Mouse (Mus musculus): ENCODE data around the gene Tmem170. TPM values are rescaled to one million over a fixed set of nuclear protein-coding genes. Genes with fewer than 3 reads are reported as not detected.

Gene Tmem170
- polyA plus RNA-seq (2014; fragmentation: Nextera tagmentation; extraction: Ambion mirVana): 8.5 and 11.1 TPM in 2 replicates

- H3K4me2 ChIP-seq (ENCODE audit: low read depth, low read length, severe bottlenecking): peak within 1 kb of the TSS; percentile 84
- peak within 1 kb of the TSS; percentile 55 for H3K4me3 ChIP-seq (ENCODE audit: low read depth, low read length)
- H3K9me3 ChIP-seq (ENCODE audit: control insufficient read depth, low read length): no peaks in the 10 kb centered on the region
- DNase-seq (ENCODE audit: low spot score) (peak; percentile 98), ATAC-seq (replicated peaks; ENCODE audit: low FRiP score) (peak; percentile 99)
- H3K9ac ChIP-seq (ENCODE audit: low read length): peak within 1 kb of the TSS; percentile 48
- WGBS: under 1% methylated on average over 47 of the region's 53 CpGs
- H3K36me3 ChIP-seq (ENCODE audit: control insufficient read depth, insufficient read depth, low read length): no peaks in the 10 kb centered on the region
- no peaks in the 10 kb centered on the region for H3K27me3 ChIP-seq (ENCODE audit: control insufficient read depth, insufficient read depth, low read length)
- H3K4me1 ChIP-seq (replicated peaks; ENCODE audit: control insufficient read depth, insufficient read depth, low read length): no peaks in the 10 kb centered on the region
- no peak within 1 kb of the TSS for H3K27ac ChIP-seq (ENCODE audit: low read depth, low read length)
These were observed at the start of gene Tmem170 for GRCm38 (mm10) chr8:111876355-111876948. Gene Tmem170, minus strand, starts transcription at chr8:111876750.

GRCm38 (mm10) chr8:111924976-111925375 is 48.4 kb upstream of the Tmem170 start:
- H3K36me3 ChIP-seq (ENCODE audit: control insufficient read depth, insufficient read depth, low read length): no peaks in the 10 kb centered on the region
- H3K4me1 ChIP-seq (replicated peaks; ENCODE audit: control insufficient read depth, insufficient read depth, low read length): no peaks in the 10 kb centered on the region
- no peaks in the 10 kb centered on the region for H3K27me3 ChIP-seq (ENCODE audit: control insufficient read depth, insufficient read depth, low read length)
- no peak for ATAC-seq (replicated peaks; ENCODE audit: low FRiP score)
- no peak overlapping the region for H3K4me2 ChIP-seq (ENCODE audit: low read depth, low read length, severe bottlenecking)
- no peak overlapping the region for H3K4me3 ChIP-seq (ENCODE audit: low read depth, low read length)
- H3K9ac ChIP-seq (ENCODE audit: low read length): no peak overlapping the region
- WGBS: 84% methylated on average over 7 of the region's 7 CpGs
- H3K9me3 ChIP-seq (ENCODE audit: control insufficient read depth, low read length): no peaks in the 10 kb centered on the region
- H3K27ac ChIP-seq (ENCODE audit: low read depth, low read length): no peak overlapping the region
- no peak for DNase-seq (ENCODE audit: low spot score)

GRCm38 (mm10) chr8:111923383-111923804 is 46.8 kb upstream of the Tmem170 start:
- Histone ChIP-seq H3K4me3 (ENCODE audit: low read depth, low read length) (no peak overlapping the region), H3K27me3 (ENCODE audit: control insufficient read depth, insufficient read depth, low read length) (no peaks in the 10 kb centered on the region), H3K36me3 (ENCODE audit: control insufficient read depth, insufficient read depth, low read length) (no peaks in the 10 kb centered on the region), H3K9ac (ENCODE audit: low read length) (no peak overlapping the region), H3K4me1 (replicated peaks; ENCODE audit: control insufficient read depth, insufficient read depth, low read length) (no peaks in the 10 kb centered on the region), H3K4me2 (ENCODE audit: low read depth, low read length, severe bottlenecking) (no peak overlapping the region), H3K9me3 (ENCODE audit: control insufficient read depth, low read length) (no peaks in the 10 kb centered on the region), H3K27ac (ENCODE audit: low read depth, low read length) (no peak overlapping the region)
- WGBS: 31% methylated on average over 10 of the region's 10 CpGs
- DNase-seq (ENCODE audit: low spot score) (no peak), ATAC-seq (replicated peaks; ENCODE audit: low FRiP score) (no peak)

GRCm38 (mm10) chr8:111920971-111921370 is 44.4 kb upstream of the Tmem170 start:
- no peaks in the 10 kb centered on the region for H3K36me3 ChIP-seq (ENCODE audit: control insufficient read depth, insufficient read depth, low read length)
- 89% methylated on average over 4 of the region's 4 CpGs for WGBS
- DNase-seq (ENCODE audit: low spot score) (no peak), ATAC-seq (replicated peaks; ENCODE audit: low FRiP score) (no peak)
- no peaks in the 10 kb centered on the region for H3K4me1 ChIP-seq (replicated peaks; ENCODE audit: control insufficient read depth, insufficient read depth, low read length)
- no peak overlapping the region for H3K4me2 ChIP-seq (ENCODE audit: low read depth, low read length, severe bottlenecking)
- no peak overlapping the region for H3K9ac ChIP-seq (ENCODE audit: low read length)
- no peak overlapping the region for H3K4me3 ChIP-seq (ENCODE audit: low read depth, low read length)
- H3K27me3 ChIP-seq (ENCODE audit: control insufficient read depth, insufficient read depth, low read length): no peaks in the 10 kb centered on the region
- no peak overlapping the region for H3K27ac ChIP-seq (ENCODE audit: low read depth, low read length)
- H3K9me3 ChIP-seq (ENCODE audit: control insufficient read depth, low read length): no peaks in the 10 kb centered on the region

- Histone ChIP-seq H3K4me2 (ENCODE audit: low read depth, low read length, severe bottlenecking) (no peak overlapping the region), H3K9ac (ENCODE audit: low read length) (no peak overlapping the region), H3K27me3 (ENCODE audit: control insufficient read depth, insufficient read depth, low read length) (no peaks in the 10 kb centered on the region), H3K4me1 (replicated peaks; ENCODE audit: control insufficient read depth, insufficient read depth, low read length) (no peaks in the 10 kb centered on the region), H3K9me3 (ENCODE audit: control insufficient read depth, low read length) (no peaks in the 10 kb centered on the region), H3K4me3 (ENCODE audit: low read depth, low read length) (no peak overlapping the region), H3K27ac (ENCODE audit: low read depth, low read length) (no peak overlapping the region), H3K36me3 (ENCODE audit: control insufficient read depth, insufficient read depth, low read length) (no peaks in the 10 kb centered on the region)
- DNase-seq (ENCODE audit: low spot score): no peak
- WGBS: 88% methylated on average over 2 of the region's 2 CpGs
- no peak for ATAC-seq (replicated peaks; ENCODE audit: low FRiP score)
These were observed 43.1 kb upstream of the Tmem170 start for GRCm38 (mm10) chr8:111919663-111920062.

- Histone ChIP-seq H3K4me1 (replicated peaks; ENCODE audit: control insufficient read depth, insufficient read depth, low read length) (peaks cover 3% of the 10 kb centered on the region; the same call in 1 of the 2 replicates), H3K9me3 (ENCODE audit: control insufficient read depth, low read length) (no peaks in the 10 kb centered on the region), H3K36me3 (ENCODE audit: control insufficient read depth, insufficient read depth, low read length) (no peaks in the 10 kb centered on the region), H3K9ac (ENCODE audit: low read length) (no peak overlapping the region), H3K4me3 (ENCODE audit: low read depth, low read length) (no peak overlapping the region), H3K27me3 (ENCODE audit: control insufficient read depth, insufficient read depth, low read length) (peaks cover 7% of the 10 kb centered on the region), H3K4me2 (ENCODE audit: low read depth, low read length, severe bottlenecking) (no peak overlapping the region), H3K27ac (ENCODE audit: low read depth, low read length) (no peak overlapping the region)
- 42% methylated on average over 12 of the region's 12 CpGs for WGBS
- ATAC-seq (replicated peaks; ENCODE audit: low FRiP score) (peak; percentile 18; the same call in 1 of the 2 replicates), DNase-seq (ENCODE audit: low spot score) (peak; percentile 62)
These were observed 36.4 kb upstream of the Tmem170 start for GRCm38 (mm10) chr8:111912860-111913432.

GRCm38 (mm10) chr8:111911572-111911971 is 35.0 kb upstream of the Tmem170 start:
- WGBS: 48% methylated on average over 7 of the region's 7 CpGs
- Histone ChIP-seq H3K9ac (ENCODE audit: low read length) (no peak overlapping the region), H3K4me2 (ENCODE audit: low read depth, low read length, severe bottlenecking) (no peak overlapping the region), H3K27ac (ENCODE audit: low read depth, low read length) (no peak overlapping the region), H3K4me3 (ENCODE audit: low read depth, low read length) (no peak overlapping the region), H3K36me3 (ENCODE audit: control insufficient read depth, insufficient read depth, low read length) (no peaks in the 10 kb centered on the region), H3K9me3 (ENCODE audit: control insufficient read depth, low read length) (no peaks in the 10 kb centered on the region), H3K4me1 (replicated peaks; ENCODE audit: control insufficient read depth, insufficient read depth, low read length) (peaks cover 3% of the 10 kb centered on the region; the same call in 1 of the 2 replicates), H3K27me3 (ENCODE audit: control insufficient read depth, insufficient read depth, low read length) (peaks cover 7% of the 10 kb centered on the region)
- ATAC-seq (replicated peaks; ENCODE audit: low FRiP score) (no peak), DNase-seq (ENCODE audit: low spot score) (no peak)

- peak; percentile 64 for DNase-seq (ENCODE audit: low spot score)
- Histone ChIP-seq H3K4me1 (replicated peaks; ENCODE audit: control insufficient read depth, insufficient read depth, low read length) (peaks cover 3% of the 10 kb centered on the region; the same call in 1 of the 2 replicates), H3K9me3 (ENCODE audit: control insufficient read depth, low read length) (no peaks in the 10 kb centered on the region), H3K27me3 (ENCODE audit: control insufficient read depth, insufficient read depth, low read length) (peaks cover 7% of the 10 kb centered on the region), H3K27ac (ENCODE audit: low read depth, low read length) (no peak within 1 kb of the TSS), H3K4me2 (ENCODE audit: low read depth, low read length, severe bottlenecking) (peak within 1 kb of the TSS; percentile 71), H3K36me3 (ENCODE audit: control insufficient read depth, insufficient read depth, low read length) (no peaks in the 10 kb centered on the region), H3K4me3 (ENCODE audit: low read depth, low read length) (peak within 1 kb of the TSS; percentile 29), H3K9ac (ENCODE audit: low read length) (peak within 1 kb of the TSS; percentile 53)
- 4% methylated on average over 47 of the region's 47 CpGs for WGBS
- ATAC-seq (replicated peaks; ENCODE audit: low FRiP score): peak; percentile 49
These were observed 33.3 kb upstream of the Tmem170 start, which contains the start of gene Chst5 for GRCm38 (mm10) chr8:111909621-111910450. Gene Chst5, minus strand, starts transcription at chr8:111910447.

Data from forebrain, embryonic 11.5 days (tissue).